Mouse (Mus musculus): Measurements from ENCODE around the gene 4933427I04Rik. TPM values are rescaled to one million over a fixed set of nuclear protein-coding genes. Genes with fewer than 3 reads are reported as not detected.

The 4933427I04Rik gene
- polyA plus RNA-seq, 1 experiment from 2014 or later = 0.17 TPM

- Histone ChIP-seq H3K27me3 (no peaks in the 10 kb centered on the region), H3K4me3 (no peak overlapping the region), H3K9me3 (no peaks in the 10 kb centered on the region), H3K4me2 (replicated peaks) (no peak overlapping the region), H3K36me3 (no peaks in the 10 kb centered on the region), H3K9ac (no peak overlapping the region), H3K4me1 (no peaks in the 10 kb centered on the region), H3K27ac (no peak overlapping the region)
- 11% methylated on average over 5 of the region's 5 CpGs for WGBS
- ATAC-seq (ENCODE audit: low FRiP score, low read depth) = no peak
Observed at GRCm38 (mm10) chr4:123898696-123899095, 39.2 kb downstream of the 4933427I04Rik start.

DNA sequence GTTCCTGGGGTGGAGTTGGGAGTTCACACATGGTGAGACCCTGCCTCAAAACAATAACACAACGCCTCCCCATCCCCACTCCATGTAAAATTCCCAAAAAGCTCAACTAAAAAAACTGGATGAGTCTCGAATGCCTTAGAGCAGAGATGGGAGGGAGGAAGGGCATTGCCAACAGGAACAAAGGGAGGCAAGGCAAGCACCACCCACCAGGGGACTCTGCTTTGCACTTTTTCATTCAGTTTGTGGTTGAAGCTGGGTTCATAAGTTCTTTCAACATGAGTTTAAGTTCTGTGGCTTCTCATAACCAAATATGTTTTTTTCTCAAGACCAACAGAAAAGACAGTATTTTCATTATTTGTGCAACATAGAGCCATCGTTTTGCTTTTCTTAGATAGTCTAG lies 44.0 kb downstream of the 4933427I04Rik start:
- H3K27ac ChIP-seq = no peak overlapping the region
- H3K9ac ChIP-seq = no peak overlapping the region
- no peak overlapping the region for H3K4me2 ChIP-seq (replicated peaks)
- H3K4me3 ChIP-seq = no peak overlapping the region
- ATAC-seq (ENCODE audit: low FRiP score, low read depth) = no peak
- WGBS = 83% methylated on average over 3 of the region's 3 CpGs
- H3K9me3 ChIP-seq = no peaks in the 10 kb centered on the region
- H3K27me3 ChIP-seq = no peaks in the 10 kb centered on the region
- H3K4me1 ChIP-seq = peaks cover 14% of the 10 kb centered on the region
- H3K36me3 ChIP-seq = 0 out of 2 replicates have a peak, but pooled peaks cover 4% of the 10 kb centered on the region

DNA sequence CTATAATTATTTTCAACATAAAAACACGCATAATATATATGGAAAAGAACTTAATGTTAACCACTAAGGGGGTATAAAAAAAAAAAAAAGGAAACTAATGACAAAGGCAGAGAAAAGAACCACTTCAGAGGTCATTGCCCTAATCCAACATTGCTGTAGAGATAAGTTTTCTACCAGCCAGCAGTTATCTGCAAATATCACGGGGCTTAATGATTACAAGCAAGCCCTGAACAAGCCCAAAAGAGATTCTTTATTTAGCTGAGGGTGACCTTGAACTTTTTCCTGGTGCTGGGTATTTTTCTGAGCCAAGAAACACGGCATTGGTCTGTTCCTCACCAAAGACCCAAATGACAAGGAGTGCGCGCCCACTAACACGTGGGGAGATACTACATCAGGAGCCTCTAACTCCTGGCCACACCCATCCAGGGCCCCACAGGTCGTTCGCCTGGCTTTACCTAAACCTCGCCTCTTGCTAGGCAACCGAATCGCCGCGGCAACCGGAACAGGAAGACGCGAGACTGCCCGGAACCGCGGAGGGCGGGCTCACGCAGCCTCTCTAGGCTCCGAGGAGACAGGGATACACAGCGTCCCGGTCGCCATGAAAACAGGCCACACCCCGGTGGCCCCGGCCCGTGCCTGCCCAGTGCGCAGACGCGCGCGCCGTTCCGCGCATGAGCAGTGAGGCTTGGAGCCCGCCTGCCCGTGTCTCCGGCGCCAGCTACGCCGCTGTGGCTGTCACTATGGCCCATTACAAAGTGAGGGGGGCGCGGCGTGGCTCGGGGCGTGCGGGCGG lies 45.0 kb downstream of the 4933427I04Rik start, which contains the start of gene Mycbp:
Gene Mycbp (plus strand): TSS at position 500 of the 793 bp plus-strand sequence.
- Histone ChIP-seq H3K27ac (peak within 1 kb of the TSS; percentile 86), H3K9ac (peak within 1 kb of the TSS; percentile 84), H3K9me3 (no peaks in the 10 kb centered on the region), H3K27me3 (no peaks in the 10 kb centered on the region), H3K4me1 (peaks cover 14% of the 10 kb centered on the region), H3K4me2 (replicated peaks) (peak within 1 kb of the TSS; percentile 72), H3K4me3 (peak within 1 kb of the TSS; percentile 78), H3K36me3 (peaks cover 14% of the 10 kb centered on the region; the same call in 1 of the 2 replicates)
- WGBS = 2% methylated on average over 49 of the region's 49 CpGs
- peak; percentile 100 for ATAC-seq (ENCODE audit: low FRiP score, low read depth)

DNA sequence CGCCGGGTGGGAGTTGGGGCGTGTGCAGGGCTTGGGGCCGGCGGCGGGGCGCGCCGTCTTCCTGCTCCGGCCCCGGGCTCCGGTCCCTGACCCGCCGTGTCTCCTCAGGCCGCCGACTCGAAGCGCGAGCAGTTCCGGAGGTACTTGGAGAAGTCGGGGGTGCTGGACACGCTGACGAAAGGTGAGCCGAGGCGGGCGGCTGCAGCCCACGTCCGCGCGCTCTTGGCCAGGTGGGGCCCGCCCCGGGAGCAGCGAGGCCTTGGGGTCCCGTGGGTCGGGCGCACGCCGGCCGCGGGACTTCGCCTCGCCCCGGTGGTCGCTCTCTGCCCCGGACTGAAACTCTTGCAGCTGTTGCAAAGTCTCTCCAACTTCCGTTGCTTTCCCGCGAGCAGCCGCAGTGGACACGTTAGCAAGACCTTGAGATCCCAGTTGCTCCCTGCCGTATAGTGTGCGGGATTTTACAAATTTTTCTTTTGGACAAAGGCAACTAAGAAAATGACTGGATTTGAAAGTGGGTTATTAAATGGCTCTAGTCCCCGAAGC lies 45.7 kb downstream of the 4933427I04Rik start:
- peak overlapping the region; percentile 84 for H3K9ac ChIP-seq
- H3K4me3 ChIP-seq = peak overlapping the region; percentile 78
- H3K36me3 ChIP-seq = peaks cover 20% of the 10 kb centered on the region
- no peaks in the 10 kb centered on the region for H3K9me3 ChIP-seq
- peak overlapping the region; percentile 86 for H3K27ac ChIP-seq
- H3K27me3 ChIP-seq = no peaks in the 10 kb centered on the region
- no peak for ATAC-seq (ENCODE audit: low FRiP score, low read depth)
- WGBS = under 1% methylated on average over 46 of the region's 53 CpGs
- H3K4me1 ChIP-seq = peaks cover 14% of the 10 kb centered on the region
- peak overlapping the region; percentile 72 for H3K4me2 ChIP-seq (replicated peaks)

DNA sequence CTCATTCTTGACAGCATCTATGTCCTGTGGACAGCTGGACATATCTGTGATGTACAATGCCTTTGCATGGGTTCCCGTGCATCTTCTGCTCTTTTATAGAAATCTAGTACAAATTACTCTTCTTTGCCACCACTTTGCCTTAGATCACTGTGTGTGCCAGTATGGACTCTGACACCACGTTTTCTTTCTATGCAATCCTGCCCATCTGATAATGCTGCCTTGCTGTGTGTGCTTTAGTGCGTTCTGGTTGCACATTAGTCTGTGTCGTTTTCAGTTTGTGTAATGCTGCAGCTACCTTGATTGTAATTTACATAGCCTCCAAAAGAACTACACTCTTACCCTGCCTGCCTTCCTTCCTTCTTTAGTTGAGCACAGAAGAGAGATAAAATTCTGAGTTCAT lies 52.0 kb downstream of the 4933427I04Rik start:
- no peak overlapping the region for H3K9ac ChIP-seq
- no peak overlapping the region for H3K4me2 ChIP-seq (replicated peaks)

GRCm38 (mm10) chr4:123912431-123912830 lies 53.0 kb downstream of the 4933427I04Rik start:
- no peak for ATAC-seq (ENCODE audit: low FRiP score, low read depth)
- Histone ChIP-seq H3K4me1 (peaks cover 11% of the 10 kb centered on the region), H3K4me3 (no peak overlapping the region), H3K4me2 (replicated peaks) (no peak overlapping the region), H3K36me3 (peaks cover 50% of the 10 kb centered on the region), H3K27ac (no peak overlapping the region), H3K27me3 (no peaks in the 10 kb centered on the region), H3K9ac (no peak overlapping the region), H3K9me3 (no peaks in the 10 kb centered on the region)
- WGBS = 54% methylated on average over 2 of the region's 2 CpGs

More for the DNA sequence above, 52.0 kb downstream of the 4933427I04Rik start:
- ATAC-seq (ENCODE audit: low FRiP score, low read depth) = no peak
- no peaks in the 10 kb centered on the region for H3K27me3 ChIP-seq
- no peak overlapping the region for H3K27ac ChIP-seq
- H3K4me3 ChIP-seq = no peak overlapping the region
- H3K36me3 ChIP-seq = peaks cover 50% of the 10 kb centered on the region
- H3K4me1 ChIP-seq = peaks cover 10% of the 10 kb centered on the region
- no peaks in the 10 kb centered on the region for H3K9me3 ChIP-seq
- WGBS = 90% methylated on average over 4 of the region's 4 CpGs

Other genes starting within 250 kb of the 4933427I04Rik start
- gene Macf1, start 175.3 kb upstream of the 4933427I04Rik start, polyA plus RNA-seq (2015; fragmentation: Nextera tagmentation; extraction: Ambion mirVana) = 47.5 and 48.0 TPM in 2 replicates
- 321 TPM in 2 replicates for gene Ndufs5, start 141.5 kb upstream of the 4933427I04Rik start, polyA plus RNA-seq (2015; fragmentation: Nextera tagmentation; extraction: Ambion mirVana)
- gene Akirin1, start 109.3 kb upstream of the 4933427I04Rik start, polyA plus RNA-seq (2015; fragmentation: Nextera tagmentation; extraction: Ambion mirVana) = 51.8 and 53.7 TPM in 2 replicates
- 3.0 and 3.3 TPM in 2 replicates for gene Rhbdl2, start 71.8 kb upstream of the 4933427I04Rik start, polyA plus RNA-seq (2015; fragmentation: Nextera tagmentation; extraction: Ambion mirVana)
- 67.8 and 69.5 TPM in 2 replicates for gene Mycbp, start 45.2 kb downstream of the 4933427I04Rik start, polyA plus RNA-seq (2015; fragmentation: Nextera tagmentation; extraction: Ambion mirVana)
- 52.0 and 52.7 TPM in 2 replicates for gene Rragc, start 57.8 kb downstream of the 4933427I04Rik start, polyA plus RNA-seq (2015; fragmentation: Nextera tagmentation; extraction: Ambion mirVana)
- gene 4930535I16Rik, start 58.3 kb downstream of the 4933427I04Rik start, polyA plus RNA-seq (2015; fragmentation: Nextera tagmentation; extraction: Ambion mirVana) = not detected in 2 replicates